Mouse (Mus musculus) thymus, postnatal 4 days (tissue): ENCODE results near the gene Hoxb7.

ENCODE experiments used
- DNase-seq: peaks from one replicate; pipeline ENCODE4 v3.0.0; 2021

Gene Hoxb7

GRCm38 (mm10) chr11:96285771-96286738 lies at the start of gene Hoxb7:
TSS of gene Hoxb7 (plus strand) at chr11:96286623.
- no peak for DNase-seq

DNA sequence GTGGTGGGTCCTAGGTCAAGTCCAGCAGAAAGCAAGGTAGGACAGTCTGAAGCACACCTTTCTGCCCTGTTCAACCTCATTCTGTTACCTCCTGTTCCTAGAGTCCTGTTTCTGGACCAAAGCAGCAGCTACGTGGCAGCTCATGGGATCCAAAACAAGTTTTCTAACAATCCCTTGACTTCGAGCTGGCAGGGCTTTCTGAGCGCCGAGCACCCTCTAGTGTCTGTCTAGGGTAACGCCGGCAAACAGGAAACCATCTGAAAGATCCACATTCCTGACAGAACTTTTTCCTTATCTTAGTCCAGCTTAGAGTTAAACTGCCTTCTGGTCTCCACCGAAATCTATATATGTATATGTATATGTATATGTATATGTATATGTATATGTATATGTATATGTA lies 46.2 kb upstream of the Hoxb7 start:
- DNase-seq = peak; percentile 60

DNA sequence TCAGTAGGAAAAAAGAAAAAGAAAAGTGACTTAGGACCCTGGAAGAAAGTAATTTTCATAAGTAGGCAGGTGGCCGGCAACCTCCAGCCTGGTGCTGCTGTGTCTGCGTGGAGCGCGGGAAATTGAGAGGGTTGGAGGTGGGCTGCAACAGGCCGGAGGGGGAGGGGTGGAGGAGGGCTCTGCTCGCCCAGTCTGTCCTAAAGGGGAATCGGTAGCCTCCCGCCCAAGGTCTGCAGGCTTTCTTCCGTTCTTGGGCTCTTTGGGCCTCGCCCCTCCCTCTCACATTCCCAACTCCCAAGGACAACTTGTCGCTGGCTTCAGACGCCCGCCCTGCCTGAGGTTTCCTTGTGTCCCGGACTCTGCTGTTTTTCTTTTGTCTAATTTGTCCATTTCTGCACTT lies 35.5 kb upstream of the Hoxb7 start:
- no peak for DNase-seq

GRCm38 (mm10) chr11:96251480-96252031 lies 34.9 kb upstream of the Hoxb7 start:
- DNase-seq = no peak

DNA sequence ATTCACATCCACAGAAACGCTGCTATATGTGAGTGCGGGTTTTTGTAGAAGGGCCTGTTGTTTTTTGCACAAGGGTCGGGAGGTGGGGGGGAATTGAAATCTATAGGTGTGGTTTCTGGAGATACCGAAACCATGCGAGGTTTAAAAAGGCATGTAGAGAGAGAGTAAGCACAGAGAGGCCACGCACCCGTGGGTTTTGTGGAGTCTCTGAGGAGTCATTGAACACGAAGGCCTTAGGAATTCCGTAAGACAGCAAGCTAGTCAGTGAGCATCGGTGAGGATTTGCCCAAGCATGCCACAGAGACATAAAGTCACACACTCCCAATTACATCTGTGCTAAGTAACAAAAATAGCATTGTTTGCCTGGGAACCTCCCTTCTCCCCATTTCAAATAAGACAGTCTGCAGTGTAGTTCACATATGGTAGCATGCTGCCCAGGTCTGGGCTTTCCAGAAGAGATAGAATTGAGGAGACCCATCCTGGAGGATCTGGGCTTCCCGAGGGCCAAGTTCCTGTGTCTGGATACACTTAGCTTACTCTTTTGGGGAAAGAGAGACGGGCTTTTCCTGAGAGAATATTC lies 33.8 kb upstream of the Hoxb7 start:
- no peak for DNase-seq

- DNase-seq = no peak
These were observed 32.2 kb upstream of the Hoxb7 start for GRCm38 (mm10) chr11:96254221-96254620.

GRCm38 (mm10) chr11:96255111-96255995 lies 31.1 kb upstream of the Hoxb7 start:
- DNase-seq = no peak

DNA sequence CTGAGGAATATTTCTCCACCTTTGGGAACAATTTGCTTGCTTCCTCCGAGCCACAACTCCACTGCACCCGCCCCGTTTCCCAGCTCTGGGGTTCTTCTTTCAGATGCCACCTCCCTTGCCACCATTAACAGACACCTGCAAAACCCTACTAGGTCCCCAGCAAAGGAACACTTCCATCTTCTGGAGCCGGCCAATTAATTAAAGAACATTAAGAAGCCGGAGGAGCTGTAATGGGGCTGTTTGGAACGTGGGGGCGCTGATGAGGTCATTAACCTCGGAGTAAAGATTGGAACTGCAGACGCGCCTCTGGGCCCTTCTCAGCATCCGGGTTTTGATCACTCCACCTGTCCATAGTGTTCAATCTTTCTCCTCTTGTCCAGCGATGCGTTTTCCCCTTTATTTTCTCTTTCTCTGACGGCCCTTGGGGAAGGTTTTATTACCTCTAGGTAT lies 30.4 kb upstream of the Hoxb7 start:
- no peak for DNase-seq

GRCm38 (mm10) chr11:96257141-96257540 lies 29.3 kb upstream of the Hoxb7 start:
- no peak for DNase-seq

- DNase-seq = no peak
These were observed 27.4 kb upstream of the Hoxb7 start for GRCm38 (mm10) chr11:96259038-96259437.

DNA sequence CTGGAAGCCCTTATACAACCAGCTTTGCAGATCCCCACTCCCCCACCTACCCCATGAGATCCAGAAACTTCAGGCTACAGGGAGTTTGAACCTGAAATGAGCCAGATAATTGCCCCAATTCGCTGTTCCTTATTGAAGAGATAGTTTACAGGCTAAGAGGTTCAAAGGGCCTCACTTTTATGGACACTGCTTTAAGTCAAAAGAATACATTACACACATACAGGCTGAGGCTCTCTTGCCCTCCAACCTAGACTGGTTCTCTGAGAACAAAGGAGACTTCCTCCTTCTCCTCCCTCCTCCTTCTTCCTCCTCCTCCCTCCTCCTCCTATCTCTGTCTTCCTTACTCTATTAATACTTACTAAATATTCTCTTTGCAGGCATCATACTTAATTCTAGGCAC lies 26.9 kb upstream of the Hoxb7 start:
- DNase-seq = no peak

GRCm38 (mm10) chr11:96260310-96260970 lies 26.0 kb upstream of the Hoxb7 start:
- no peak for DNase-seq

DNA sequence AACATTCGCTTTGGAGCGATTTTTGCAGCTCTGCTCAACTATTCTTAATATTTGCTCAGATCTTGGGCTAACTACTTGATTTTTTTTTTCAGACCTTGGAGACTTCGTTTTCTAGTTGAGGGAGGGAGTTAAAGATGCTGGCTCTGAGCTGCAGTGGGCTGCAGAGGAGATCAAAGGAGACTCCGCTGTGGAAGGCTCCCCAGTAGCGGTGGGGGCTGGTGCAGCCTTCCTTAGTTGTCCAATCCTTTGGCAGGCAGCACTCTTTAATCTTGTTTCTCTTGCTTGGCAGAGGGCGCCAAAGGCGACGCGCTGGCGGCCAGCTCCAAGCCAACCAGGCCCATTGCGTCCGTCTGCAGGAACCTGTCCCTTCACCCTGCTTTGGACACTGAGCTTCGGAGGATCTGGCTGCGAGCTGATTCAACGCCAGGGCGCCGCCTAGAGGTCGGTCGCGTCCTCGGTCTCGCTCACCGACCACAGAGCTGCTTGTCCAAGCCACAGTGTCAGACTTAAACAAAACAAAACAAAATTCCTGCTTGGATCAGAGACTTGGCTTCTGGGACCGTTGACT lies 25.0 kb upstream of the Hoxb7 start:
- DNase-seq = peak; percentile 89

DNA sequence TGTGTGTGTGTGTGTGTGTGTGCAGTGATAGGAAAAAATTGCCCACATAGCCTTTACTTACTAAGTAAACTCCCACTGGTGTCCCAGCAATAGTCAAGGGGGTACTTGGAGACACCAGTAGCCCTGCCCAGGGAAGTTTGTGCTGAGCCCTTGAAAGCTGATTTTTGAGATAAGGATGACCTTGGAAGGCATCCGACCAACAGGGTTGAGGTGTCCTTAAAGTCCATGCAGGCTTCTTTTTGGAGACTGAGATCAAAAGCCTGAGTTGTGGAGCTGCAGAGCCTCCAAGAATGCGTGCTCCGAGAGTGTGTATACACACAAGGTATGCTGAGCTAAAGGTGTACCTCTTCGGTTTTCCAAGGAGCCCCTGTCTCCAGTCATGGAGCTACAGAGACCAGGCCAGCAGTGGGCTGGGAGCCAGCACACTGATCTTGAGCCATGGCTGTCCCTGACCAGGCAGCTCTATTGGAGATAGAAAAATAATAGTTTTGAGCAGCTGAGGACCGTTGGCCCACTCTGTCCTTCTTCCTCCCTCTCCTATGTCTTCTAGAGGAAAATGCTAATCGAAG lies 24.1 kb upstream of the Hoxb7 start:
- DNase-seq = no peak

DNA sequence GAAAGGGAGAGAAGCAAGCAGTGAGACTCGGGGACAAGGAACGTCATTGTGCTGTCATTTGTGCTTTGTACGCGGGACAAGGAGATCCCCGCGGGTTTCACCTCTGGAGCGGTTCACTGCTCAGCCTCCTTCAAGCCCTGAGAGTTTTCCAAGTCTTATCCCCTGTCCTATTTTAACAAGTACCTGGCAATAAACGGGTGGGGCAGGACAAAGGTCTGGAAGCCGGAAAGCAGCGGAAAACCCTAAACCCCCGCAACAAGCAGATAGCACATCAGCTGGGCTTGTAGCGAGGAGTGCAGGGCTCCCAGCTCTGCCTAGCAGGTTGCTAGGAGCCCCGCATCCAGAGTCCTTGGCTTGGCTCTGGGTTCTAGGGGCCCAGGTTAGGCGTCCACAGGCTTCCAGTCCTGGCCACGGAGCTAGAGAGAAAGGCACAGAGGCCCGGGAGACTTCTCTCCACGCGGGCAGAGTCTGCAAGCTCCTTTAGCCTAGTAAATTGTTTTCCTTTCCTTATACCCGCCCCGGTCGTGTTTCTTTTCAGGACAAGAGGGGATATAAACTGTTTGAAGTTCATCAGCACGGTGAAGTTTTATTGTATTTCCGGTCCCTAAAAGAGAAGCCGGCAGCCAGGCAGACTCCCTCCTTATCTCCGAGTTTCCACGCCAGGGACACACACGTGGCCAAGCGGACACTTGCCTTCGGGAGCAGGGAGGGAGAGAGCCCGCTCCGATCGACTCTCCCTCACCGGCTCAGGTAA lies 22.6 kb upstream of the Hoxb7 start:
- no peak for DNase-seq

GRCm38 (mm10) chr11:96264390-96265020 lies 21.9 kb upstream of the Hoxb7 start:
- DNase-seq = no peak

- no peak for DNase-seq
These were observed 20.5 kb upstream of the Hoxb7 start for GRCm38 (mm10) chr11:96265954-96266353.

- no peak for DNase-seq
These were observed 19.2 kb upstream of the Hoxb7 start for GRCm38 (mm10) chr11:96267021-96267920.
